Mouse (Mus musculus) limb, embryonic 14.5 days (tissue): Measurements from ENCODE around the gene Dnaic2. TPM values are rescaled to one million over a fixed set of nuclear protein-coding genes. Genes with fewer than 3 reads are reported as not detected.
A peak's percentile ranks its signal among the peaks of the same experiment; 100 is the strongest.

Experiments
- ATAC-seq: fragments of 200-750 bp; cut with Nextera tagmentation; 2 replicates; pipeline ENCODE4 v1.8.0; 2017; ENCODE audit warnings: low read depth, moderate number of reproducible peaks, moderate TSS enrichment; ENCODE audit not compliant: low FRiP score
- DNase-seq: peaks from one replicate; pipeline ENCODE4 v3.0.0-alpha.2; 2015; ENCODE audit warnings: low spot score
- H3K27ac ChIP-seq: fragments of 300-500 bp; sonication (generic); replicated peaks from 2 replicates; pipeline ENCODE4 v1.5.1; 2014; ENCODE audit warnings: low read depth, mild to moderate bottlenecking, low read length, moderate library complexity, mixed read lengths
- H3K27me3 ChIP-seq: fragments of 300-500 bp; sonication (generic); 2 replicates; pipeline ENCODE4 v1.6.1; 2014; ENCODE audit warnings: low read length, mixed read lengths; ENCODE audit not compliant: control insufficient read depth, insufficient read depth
- H3K36me3 ChIP-seq: fragments of 300-500 bp; sonication (generic); 2 replicates; pipeline ENCODE4 v1.6.1; 2014; ENCODE audit warnings: mild to moderate bottlenecking, low read length, moderate library complexity, mixed read lengths; ENCODE audit not compliant: control insufficient read depth, insufficient read depth
- H3K4me1 ChIP-seq: fragments of 300-500 bp; sonication (generic); 2 replicates; pipeline ENCODE4 v1.6.1; 2014; ENCODE audit warnings: antibody characterized with exemption, low read length, mixed read lengths; ENCODE audit not compliant: control insufficient read depth, insufficient read depth
- H3K4me2 ChIP-seq: fragments of 300-500 bp; sonication (generic); replicated peaks from 2 replicates; pipeline ENCODE4 v1.6.1; 2014; ENCODE audit warnings: low read depth, mild to moderate bottlenecking, low read length, moderate library complexity; ENCODE audit not compliant: severe bottlenecking
- H3K4me3 ChIP-seq: fragments of 300-500 bp; sonication (generic); replicated peaks from 2 replicates; pipeline ENCODE4 v1.5.1; 2014; ENCODE audit warnings: low read length
- H3K9ac ChIP-seq: fragments of 300-500 bp; sonication (generic); 2 replicates; pipeline ENCODE4 v1.6.1; 2014; ENCODE audit warnings: mild to moderate bottlenecking, low read depth, low read length, moderate library complexity; ENCODE audit not compliant: severe bottlenecking
- H3K9me3 ChIP-seq: fragments of 300-500 bp; sonication (generic); 2 replicates; pipeline ENCODE4 v1.6.1; 2016; ENCODE audit warnings: low read length; ENCODE audit not compliant: control insufficient read depth
- POLR2A ChIP-seq: fragments of 200-500 bp; IDR thresholded peaks from 2 replicates; pipeline ENCODE4 v1.8.0; 2012; ENCODE audit warnings: inconsistent platforms, mild to moderate bottlenecking, moderate library complexity, borderline replicate concordance; ENCODE audit not compliant: insufficient read depth, insufficient read length; ENCODE audit errors: extremely low read depth
- WGBS: fragments of 180-500 bp; shearing (Covaris S2); extraction: QIAGEN DNeasy Blood & Tissue Kit; methylation state at CpG from one replicate; pipeline ENCODE4 v1.1.7; 2014; 5-methylcytosine and 5-hydroxymethylcytosine counted together
- polyA plus RNA-seq, 2 experiments: library from polyadenylated mRNA; depleted of rRNA in 1 of 2; stranded (reverse) in 1 of 2; unstranded in 1 of 2; fragments of >200 nt; fragmentation: Nextera tagmentation in 1 of 2; extraction: Ambion mirVana in 1 of 2; gene quantifications; 2 replicates each; pipeline versions ENCODE4 v1.2.1 to v1.2.3; 2012 to 2014

Gene Dnaic2
- polyA plus RNA-seq (2012; rRNA removed) (1.6 and 1.7 TPM in 2 replicates), polyA plus RNA-seq (2014; fragmentation: Nextera tagmentation; extraction: Ambion mirVana) (0.55 and 0.86 TPM in 2 replicates)

- ATAC-seq (peak; percentile 75), DNase-seq (peak; percentile 64)
- Histone ChIP-seq H3K9me3 (no peaks in the 10 kb centered on the region), H3K4me1 (peaks cover 27% of the 10 kb centered on the region), H3K4me3 (peak within 1 kb of the TSS; percentile 27), H3K9ac (peak within 1 kb of the TSS; percentile 21; the same call in 1 of the 2 replicates), H3K4me2 (peak within 1 kb of the TSS; percentile 56), H3K27me3 (no peaks in the 10 kb centered on the region), H3K36me3 (no peaks in the 10 kb centered on the region), H3K27ac (no peak within 1 kb of the TSS)
- 11% methylated on average over 34 of the region's 34 CpGs for WGBS
- no peak for TF ChIP-seq POLR2A
Observed at GRCm38 (mm10) chr11:114726965-114727825, at the start of gene Dnaic2. Gene Dnaic2, plus strand, starts transcription at chr11:114727408.

GRCm38 (mm10) chr11:114679582-114679981 is 47.6 kb upstream of the Dnaic2 start:
- no peak overlapping the region for H3K4me2 ChIP-seq

GRCm38 (mm10) chr11:114680291-114680690 is 46.9 kb upstream of the Dnaic2 start:
- WGBS = 64% methylated on average over 10 of the region's 10 CpGs
- no peak for TF ChIP-seq POLR2A
- ATAC-seq = no peak
- DNase-seq = no peak
- no peak overlapping the region for H3K9ac ChIP-seq
- H3K4me2 ChIP-seq = no peak overlapping the region
- no peak overlapping the region for H3K27ac ChIP-seq
- no peak overlapping the region for H3K4me3 ChIP-seq
- peaks cover 22% of the 10 kb centered on the region for H3K4me1 ChIP-seq
- H3K36me3 ChIP-seq = no peaks in the 10 kb centered on the region
- no peaks in the 10 kb centered on the region for H3K9me3 ChIP-seq
- H3K27me3 ChIP-seq = no peaks in the 10 kb centered on the region

More at GRCm38 (mm10) chr11:114679582-114679981, 47.6 kb upstream of the Dnaic2 start:
- 67% methylated on average over 8 of the region's 8 CpGs for WGBS
- no peak overlapping the region for H3K27ac ChIP-seq
- ATAC-seq (no peak), DNase-seq (no peak)
- no peaks in the 10 kb centered on the region for H3K9me3 ChIP-seq
- no peaks in the 10 kb centered on the region for H3K36me3 ChIP-seq
- H3K4me3 ChIP-seq = no peak overlapping the region
- TF ChIP-seq POLR2A = no peak
- no peaks in the 10 kb centered on the region for H3K27me3 ChIP-seq
- H3K9ac ChIP-seq = no peak overlapping the region
- peaks cover 20% of the 10 kb centered on the region for H3K4me1 ChIP-seq

GRCm38 (mm10) chr11:114681054-114681453 is 46.2 kb upstream of the Dnaic2 start:
- Histone ChIP-seq H3K9me3 (no peaks in the 10 kb centered on the region), H3K36me3 (no peaks in the 10 kb centered on the region), H3K4me3 (no peak overlapping the region), H3K4me2 (no peak overlapping the region), H3K9ac (no peak overlapping the region), H3K4me1 (peaks cover 21% of the 10 kb centered on the region), H3K27me3 (no peaks in the 10 kb centered on the region), H3K27ac (no peak overlapping the region)
- TF ChIP-seq POLR2A = no peak
- 74% methylated on average over 5 of the region's 5 CpGs for WGBS
- ATAC-seq = no peak
- no peak for DNase-seq

- no peak overlapping the region for H3K4me3 ChIP-seq
- H3K27me3 ChIP-seq = no peaks in the 10 kb centered on the region
- H3K9me3 ChIP-seq = no peaks in the 10 kb centered on the region
- no peak for DNase-seq
- H3K4me1 ChIP-seq = peaks cover 12% of the 10 kb centered on the region
- H3K9ac ChIP-seq = no peak overlapping the region
- no peak overlapping the region for H3K4me2 ChIP-seq
- no peak for TF ChIP-seq POLR2A
- ATAC-seq = no peak
- no peaks in the 10 kb centered on the region for H3K36me3 ChIP-seq
- WGBS = 89% methylated on average over 13 of the region's 13 CpGs
- H3K27ac ChIP-seq = no peak overlapping the region
Observed at GRCm38 (mm10) chr11:114682321-114682900, 44.8 kb upstream of the Dnaic2 start.
